Mouse (Mus musculus) neural tube, embryonic 11.5 days (tissue): Measurements from ENCODE around the gene 4930507D05Rik. TPM values are rescaled to one million over a fixed set of nuclear protein-coding genes. Genes with fewer than 3 reads are reported as not detected.
"Not testable (repeated sequence)": the region's sequence is repeated elsewhere in the genome, so short reads cannot be mapped to it uniquely, and the experiment has no call there.

Experiments
- ATAC-seq: fragments of 200-750 bp; cut with Nextera tagmentation; 2 replicates; pipeline ENCODE4 v1.8.0; 2017; ENCODE audit warnings: moderate number of reproducible peaks, mild to moderate bottlenecking, moderate TSS enrichment, moderate library complexity; ENCODE audit not compliant: insufficient read depth, low FRiP score, low TSS enrichment
- DNase-seq: peaks from one replicate; pipeline ENCODE4 v3.0.0-alpha.2; 2015; ENCODE audit warnings: low spot score
- H3K27ac ChIP-seq: fragments of 300-500 bp; sonication (generic); 2 replicates; pipeline ENCODE4 v1.5.1; 2014; ENCODE audit warnings: low read depth, mild to moderate bottlenecking, low read length
- H3K27me3 ChIP-seq: fragments of 300-500 bp; sonication (generic); 2 replicates; pipeline ENCODE4 v1.6.1; 2014; ENCODE audit warnings: mild to moderate bottlenecking, low read length, mixed read lengths; ENCODE audit not compliant: control insufficient read depth, insufficient read depth
- H3K36me3 ChIP-seq: fragments of 300-500 bp; sonication (generic); 2 replicates; pipeline ENCODE4 v1.6.1; 2014; ENCODE audit warnings: mild to moderate bottlenecking, low read length, moderate library complexity, mixed read lengths; ENCODE audit not compliant: control insufficient read depth, insufficient read depth
- H3K4me1 ChIP-seq: fragments of 300-500 bp; sonication (generic); 2 replicates; pipeline ENCODE4 v1.6.1; 2014; ENCODE audit warnings: low read length, mixed read lengths; ENCODE audit not compliant: control insufficient read depth, insufficient read depth
- H3K4me2 ChIP-seq: fragments of 300-500 bp; sonication (generic); 2 replicates; pipeline ENCODE4 v1.6.1; 2014; ENCODE audit warnings: low read depth, mild to moderate bottlenecking, moderate library complexity
- H3K4me3 ChIP-seq: fragments of 300-500 bp; sonication (generic); 2 replicates; pipeline ENCODE4 v1.5.1; 2014; ENCODE audit warnings: low read depth, low read length
- H3K9ac ChIP-seq: fragments of 300-500 bp; sonication (generic); 2 replicates; pipeline ENCODE4 v1.6.1; 2014; ENCODE audit warnings: mild to moderate bottlenecking, low read length
- H3K9me3 ChIP-seq: fragments of 300-500 bp; sonication (generic); 2 replicates; pipeline ENCODE4 v1.6.1; 2016; ENCODE audit warnings: low read length; ENCODE audit not compliant: control insufficient read depth
- WGBS: fragments of 180-500 bp; shearing (Covaris S2); extraction: QIAGEN DNeasy Blood & Tissue Kit; methylation state at CpG from one replicate; pipeline ENCODE4 v1.1.7; 2014; 5-methylcytosine and 5-hydroxymethylcytosine counted together
- polyA plus RNA-seq: library from polyadenylated mRNA; unstranded; fragments of >200 nt; fragmentation: Nextera tagmentation; extraction: Ambion mirVana; gene quantifications from 2 replicates; pipeline ENCODE4 v1.2.1, GENCODE M21; 2014

Gene 4930507D05Rik
- polyA plus RNA-seq, 1 experiment from 2014 or later: 1.0 TPM

GRCm38 (mm10) chr10:62491681-62492080, 42.4 kb downstream of the 4930507D05Rik start:
- not testable (repeated sequence) for H3K36me3 ChIP-seq, H3K4me3 ChIP-seq, ATAC-seq, H3K27ac ChIP-seq, H3K27me3 ChIP-seq, H3K9ac ChIP-seq, H3K9me3 ChIP-seq, H3K4me1 ChIP-seq, DNase-seq, H3K4me2 ChIP-seq
- 81% methylated on average over 3 of the region's 3 CpGs for WGBS

GRCm38 (mm10) chr10:62500088-62500915, 51.0 kb downstream of the 4930507D05Rik start:
- Histone ChIP-seq H3K4me2 (no peak overlapping the region), H3K4me1 (no peaks in the 10 kb centered on the region), H3K4me3 (no peak overlapping the region), H3K9ac (no peak overlapping the region), H3K27ac (no peak overlapping the region), H3K9me3 (no peaks in the 10 kb centered on the region), H3K36me3 (no peaks in the 10 kb centered on the region), H3K27me3 (no peaks in the 10 kb centered on the region)
- DNase-seq (peak; percentile 67), ATAC-seq (peak; percentile 31; the same call in 1 of the 2 replicates)
- WGBS: 29% methylated on average over 15 of the region's 15 CpGs

Other genes starting within 250 kb of the 4930507D05Rik start
- 8.6 and 8.9 TPM in 2 replicates for gene Tspan15, start 218.2 kb upstream of the 4930507D05Rik start, polyA plus RNA-seq
- gene Tacr2, start 197.1 kb upstream of the 4930507D05Rik start, polyA plus RNA-seq: not detected in 2 replicates
- gene Hk1, start 69.6 kb upstream of the 4930507D05Rik start, polyA plus RNA-seq: 27.6 and 36.9 TPM in 2 replicates
- 0.22 TPM in 1 of 2 replicates, not detected in the other for gene Hkdc1, start 27.0 kb upstream of the 4930507D05Rik start, polyA plus RNA-seq
- 27.1 and 28.4 TPM in 2 replicates for gene Supv3l1, start 249 bp downstream of the 4930507D05Rik start, polyA plus RNA-seq
- gene Vps26a, start 37.3 kb downstream of the 4930507D05Rik start, polyA plus RNA-seq: 100 and 105 TPM in 2 replicates
- gene Srgn, start 78.0 kb downstream of the 4930507D05Rik start, polyA plus RNA-seq: 5.3 and 7.3 TPM in 2 replicates
- 62.3 and 62.5 TPM in 2 replicates for gene Kif1bp, start 129.0 kb downstream of the 4930507D05Rik start, polyA plus RNA-seq
- gene Ddx21, start 152.8 kb downstream of the 4930507D05Rik start, polyA plus RNA-seq: 35.8 and 36.9 TPM in 2 replicates
- gene Ddx50, start 201.7 kb downstream of the 4930507D05Rik start, polyA plus RNA-seq: 118 and 123 TPM in 2 replicates